8 mouse cellular contexts compared by ENCODE assay signal in the genomic region with DNA sequence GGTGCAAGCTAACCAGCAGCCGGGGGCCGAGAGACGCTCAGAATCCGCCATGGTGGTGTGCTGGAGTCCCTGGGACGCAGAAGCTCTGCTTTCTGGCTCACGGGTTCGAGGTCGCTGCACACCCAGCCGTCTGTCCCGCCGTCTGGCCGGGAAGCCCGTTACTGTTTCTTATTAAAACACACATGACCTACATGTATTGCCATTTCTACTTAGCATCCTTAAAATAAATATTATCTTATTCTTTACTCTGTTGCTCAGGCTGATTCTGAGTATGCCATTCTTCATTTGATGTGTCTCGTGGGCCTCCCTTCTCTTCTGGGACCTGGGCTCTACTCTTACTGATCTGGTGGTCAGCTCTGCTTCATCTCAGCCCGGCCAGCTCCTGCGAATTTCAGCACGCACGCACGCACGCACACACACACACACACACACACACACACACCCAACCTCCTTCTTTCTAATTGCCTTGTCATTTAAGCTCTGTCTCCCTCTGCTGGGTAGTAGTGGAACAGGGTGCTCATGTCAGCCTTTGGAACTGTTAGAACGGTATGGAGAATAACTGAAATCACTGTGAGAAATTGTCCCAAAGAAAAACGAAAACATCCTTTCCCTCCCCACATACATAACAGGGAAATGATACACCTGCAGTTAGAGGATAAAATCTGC. TPM values are rescaled to one million over a fixed set of nuclear protein-coding genes. Genes with fewer than 3 reads are reported as not detected.
DNase-seq lines count a peak whose midpoint lies in the region; ATAC-seq and TF ChIP-seq lines count a peak whose summit lies in the region.

Gene Gm6169 (minus strand): TSS at position 51 of the 666 bp plus-strand sequence.

- no peak within 1 kb of the TSS for H3K4me2 ChIP-seq in liver, embryonic 12.5 days
- no peak within 1 kb of the TSS for H3K4me2 ChIP-seq in hindbrain, postnatal 0 days (ENCODE audit: low read depth, low read length)

- H3K9me3 ChIP-seq in liver, embryonic 12.5 days (replicated peaks): no peaks in the 10 kb centered on the region
- no peaks in the 10 kb centered on the region for H3K9me3 ChIP-seq in hindbrain, postnatal 0 days (ENCODE audit: low read length)

- H3K27ac ChIP-seq in liver, embryonic 12.5 days: no peak within 1 kb of the TSS
- no peak within 1 kb of the TSS for H3K27ac ChIP-seq in hindbrain, postnatal 0 days

- no peaks in the 10 kb centered on the region for H3K27me3 ChIP-seq in liver, embryonic 12.5 days (replicated peaks)
- no peaks in the 10 kb centered on the region for H3K27me3 ChIP-seq in hindbrain, postnatal 0 days (ENCODE audit: insufficient read depth, low read length)

- intact Hi-C loops in left cerebral cortex, postnatal 14 days (cut with DNase I): no loop called here

- no peak for ATAC-seq in liver, embryonic 12.5 days
- ATAC-seq in hindbrain, postnatal 0 days: peak; percentile 72

- H3K36me3 ChIP-seq in liver, embryonic 12.5 days: peaks cover 9% of the 10 kb centered on the region
- H3K36me3 ChIP-seq in hindbrain, postnatal 0 days (ENCODE audit: insufficient read depth, low read length): no peaks in the 10 kb centered on the region

- peak; percentile 93 for TF ChIP-seq CTCF in hindbrain, postnatal 0 days (IDR thresholded peaks at IDR 0.05; ENCODE audit: low read depth)

- H3K4me1 ChIP-seq in liver, embryonic 12.5 days: no peaks in the 10 kb centered on the region
- H3K4me1 ChIP-seq in hindbrain, postnatal 0 days (ENCODE audit: insufficient read depth, low read length): no peaks in the 10 kb centered on the region

- H3K4me3 ChIP-seq in liver, embryonic 12.5 days: no peak within 1 kb of the TSS
- no peak within 1 kb of the TSS for H3K4me3 ChIP-seq in hindbrain, postnatal 0 days (ENCODE audit: low read length)

- no peak within 1 kb of the TSS for H3K9ac ChIP-seq in liver, embryonic 12.5 days
- no peak within 1 kb of the TSS for H3K9ac ChIP-seq in hindbrain, postnatal 0 days (replicated peaks; ENCODE audit: low read length)

- WGBS in liver, embryonic 12.5 days (ENCODE audit: insufficient replicate concordance): 78% methylated on average over 22 of the region's 22 CpGs
- WGBS in hindbrain, postnatal 0 days: 73% methylated on average over 22 of the region's 22 CpGs

- DNase-seq in liver: peak; percentile 49
- peak; percentile 34 to 52 for DNase-seq in adrenal gland, postnatal 36 days
- DNase-seq in embryo, embryonic 11.5 days (ENCODE audit: low read depth, low spot score): peak; percentile 24
- DNase-seq in hindbrain, postnatal 0 days (ENCODE audit: low spot score): peak; percentile 87
- peak; percentile 83 to 92 for DNase-seq in left cerebral cortex, postnatal 14 days (ENCODE audit: low spot score in 2 of 2)
- DNase-seq in neural tube, embryonic 10.5 days (ENCODE audit: extremely low spot score, low spot score): peak; percentile 37
- no peak for DNase-seq in spleen, postnatal 14 days (ENCODE audit: low spot score in 2 of 2)

RNA-seq across cellular contexts. Expression of gene Gm6169, which starts in this region (rescaled TPM):
- 0.75 and 1.5 TPM in 2 replicates for polyA plus RNA-seq in liver, embryonic 12.5 days (2016; fragmentation: Nextera tagmentation; extraction: Ambion mirVana)
- 10 to 100 TPM in 1 of 2 experiments, 1 to 10 TPM in 1; 1.1 to 10.4 TPM for total RNA-seq in adrenal gland, postnatal 36 days (2021)
- 0.37 TPM in 1 of 2 replicates, not detected in the other for total RNA-seq in hindbrain, postnatal 0 days (2014; rRNA removed)
- 0.57 and 1.3 TPM in 2 replicates for polyA plus RNA-seq in hindbrain, postnatal 0 days (2015; fragmentation: Nextera tagmentation; extraction: Ambion mirVana)
- total RNA-seq in left cerebral cortex, postnatal 14 days (2021): 1 to 10 TPM in 1 of 2 experiments, not detected in 1; 1.9 TPM

Comparison
In these comparisons a context has a peak if more than half of its experiments do, and no peak if none do; other contexts are left out.
1. DNase-seq: peak in liver (single experiment), adrenal gland, postnatal 36 days (2 of 2), embryo, embryonic 11.5 days (single experiment), hindbrain, postnatal 0 days (single experiment), left cerebral cortex, postnatal 14 days (2 of 2) and neural tube, embryonic 10.5 days (single experiment); none in spleen, postnatal 14 days (0 of 2).